Mouse (Mus musculus) cerebellum, adult 2 months (tissue): ENCODE measurements at regions not wholly inside any gene's neighbourhood (a gene's known extent, or its start where the extent isn't known, plus 50 kb on each side); places are given as distances from the start of the nearest gene placed in this dataset.

Source experiments
- CTCF ChIP-seq: fragments of 200-500 bp; IDR thresholded peaks from 2 replicates; pipeline ENCODE4 v1.5.1; 2011; ENCODE audit warnings: low read depth, mild to moderate bottlenecking, control low read depth, low read length, moderate library complexity, borderline replicate concordance; ENCODE audit not compliant: insufficient read depth
- POLR2A ChIP-seq: fragments of 200-500 bp; IDR thresholded peaks from 2 replicates; pipeline ENCODE4 v1.6.1; 2011; ENCODE audit warnings: low read length, control low read depth, borderline replicate concordance; ENCODE audit not compliant: insufficient read depth

DNA sequence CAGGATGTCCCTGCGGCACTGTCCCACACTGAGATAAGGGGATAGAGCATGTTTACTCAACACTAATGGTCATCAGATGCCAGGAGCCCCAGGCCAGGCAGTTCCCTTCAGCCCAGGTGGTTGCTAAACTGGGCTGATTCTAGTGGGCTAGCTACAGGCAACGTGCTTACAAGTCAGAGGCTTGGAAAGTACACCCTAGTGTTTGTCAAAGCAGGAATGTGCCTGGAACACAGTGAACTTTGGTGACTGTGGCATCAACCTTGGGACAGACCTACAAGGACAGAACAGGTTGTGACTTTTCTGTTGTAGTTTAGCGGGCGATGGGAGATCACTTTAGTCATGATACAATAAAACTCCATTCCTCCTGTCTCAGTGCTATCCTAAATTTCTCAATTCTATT is 53.6 kb upstream of the Dhx15 start:
- TF ChIP-seq CTCF (no peak), POLR2A (no peak)
